Mouse (Mus musculus): ENCODE data around the gene Tnks2. TPM values are rescaled to one million over a fixed set of nuclear protein-coding genes. Genes with fewer than 3 reads are reported as not detected.

Gene Tnks2
- total and polyA plus RNA-seq, 3 experiments = 25.3 to 143 (median 136) TPM

- Histone ChIP-seq H3K27me3 (ENCODE audit: insufficient read depth, low read length) (peaks cover 23% of the 10 kb centered on the region), H3K36me3 (replicated peaks) (no peaks in the 10 kb centered on the region), H3K4me3 (ENCODE audit: low read depth, low read length) (no peak overlapping the region), H3K4me1 (ENCODE audit: insufficient read depth, low read depth, low read length) (no peaks in the 10 kb centered on the region), H3K9me3 (replicated peaks) (no peaks in the 10 kb centered on the region)
- ATAC-seq (ENCODE audit: extremely low read depth, insufficient number of reproducible peaks, low FRiP score, poor library complexity, severe bottlenecking) (no peak), DNase-seq (ENCODE audit: low spot score) (no peak)
- no peak for TF ChIP-seq TAL1 (conservative IDR thresholded peaks at IDR 0.05; ENCODE audit: low read depth, low read length)
Measured at GRCm38 (mm10) chr19:36796931-36797330, 37.1 kb upstream of the Tnks2 start.

GRCm38 (mm10) chr19:36800288-36800687 lies 33.7 kb upstream of the Tnks2 start:
- H3K4me3 ChIP-seq (ENCODE audit: low read depth, low read length) = no peak overlapping the region
- H3K36me3 ChIP-seq (replicated peaks) = no peaks in the 10 kb centered on the region
- DNase-seq (ENCODE audit: low spot score) (no peak), ATAC-seq (ENCODE audit: extremely low read depth, insufficient number of reproducible peaks, low FRiP score, poor library complexity, severe bottlenecking) (no peak)
- peaks cover 17% of the 10 kb centered on the region for H3K27me3 ChIP-seq (ENCODE audit: insufficient read depth, low read length)
- H3K9me3 ChIP-seq (replicated peaks) = no peaks in the 10 kb centered on the region
- no peaks in the 10 kb centered on the region for H3K4me1 ChIP-seq (ENCODE audit: insufficient read depth, low read depth, low read length)
- no peak for TF ChIP-seq TAL1 (conservative IDR thresholded peaks at IDR 0.05; ENCODE audit: low read depth, low read length)
- no peak for TF ChIP-seq GATA1 (IDR thresholded peaks at IDR 0.05; ENCODE audit: borderline replicate concordance, low read length)
- TF ChIP-seq GATA2 (IDR thresholded peaks at IDR 0.05; ENCODE audit: borderline replicate concordance, low read depth, low read length) = no peak
- no peak for TF ChIP-seq CTCF (IDR thresholded peaks at IDR 0.05; ENCODE audit: low read depth, low read length)
- no peak for TF ChIP-seq POLR2AphosphoS5 (IDR thresholded peaks at IDR 0.05; ENCODE audit: insufficient replicate concordance, low read depth, low read length)

GRCm38 (mm10) chr19:36801856-36802641 lies 32.0 kb upstream of the Tnks2 start:
- Histone ChIP-seq H3K27me3 (ENCODE audit: insufficient read depth, low read length) (peaks cover 13% of the 10 kb centered on the region), H3K36me3 (replicated peaks) (no peaks in the 10 kb centered on the region), H3K4me3 (ENCODE audit: low read depth, low read length) (no peak overlapping the region), H3K4me1 (ENCODE audit: insufficient read depth, low read depth, low read length) (no peaks in the 10 kb centered on the region), H3K9me3 (replicated peaks) (no peaks in the 10 kb centered on the region)
- DNase-seq (ENCODE audit: low spot score) = no peak
- TF ChIP-seq GATA1 (IDR thresholded peaks at IDR 0.05; ENCODE audit: borderline replicate concordance, low read length) (no peak), POLR2AphosphoS5 (IDR thresholded peaks at IDR 0.05; ENCODE audit: insufficient replicate concordance, low read depth, low read length) (no peak), TAL1 (conservative IDR thresholded peaks at IDR 0.05; ENCODE audit: low read depth, low read length) (no peak), CTCF (IDR thresholded peaks at IDR 0.05; ENCODE audit: low read depth, low read length) (no peak), GATA2 (IDR thresholded peaks at IDR 0.05; ENCODE audit: borderline replicate concordance, low read depth, low read length) (no peak)
- ATAC-seq (ENCODE audit: extremely low read depth, insufficient number of reproducible peaks, low FRiP score, poor library complexity, severe bottlenecking) = no peak

- ATAC-seq (ENCODE audit: extremely low read depth, insufficient number of reproducible peaks, low FRiP score, poor library complexity, severe bottlenecking) = no peak
Measured at GRCm38 (mm10) chr19:36803403-36803802, 30.6 kb upstream of the Tnks2 start.

GRCm38 (mm10) chr19:36806842-36807241 lies 27.2 kb upstream of the Tnks2 start:
- TF ChIP-seq GATA1 (IDR thresholded peaks at IDR 0.05; ENCODE audit: borderline replicate concordance, low read length) = no peak
- no peak for TF ChIP-seq CTCF (IDR thresholded peaks at IDR 0.05; ENCODE audit: low read depth, low read length)

More at GRCm38 (mm10) chr19:36803403-36803802, 30.6 kb upstream of the Tnks2 start:
- Histone ChIP-seq H3K4me1 (ENCODE audit: insufficient read depth, low read depth, low read length) (no peaks in the 10 kb centered on the region), H3K4me3 (ENCODE audit: low read depth, low read length) (no peak overlapping the region), H3K36me3 (replicated peaks) (no peaks in the 10 kb centered on the region), H3K9me3 (replicated peaks) (no peaks in the 10 kb centered on the region), H3K27me3 (ENCODE audit: insufficient read depth, low read length) (peaks cover 10% of the 10 kb centered on the region)
- TF ChIP-seq GATA2 (IDR thresholded peaks at IDR 0.05; ENCODE audit: borderline replicate concordance, low read depth, low read length) (no peak), CTCF (IDR thresholded peaks at IDR 0.05; ENCODE audit: low read depth, low read length) (no peak), POLR2AphosphoS5 (IDR thresholded peaks at IDR 0.05; ENCODE audit: insufficient replicate concordance, low read depth, low read length) (no peak), TAL1 (conservative IDR thresholded peaks at IDR 0.05; ENCODE audit: low read depth, low read length) (no peak), GATA1 (IDR thresholded peaks at IDR 0.05; ENCODE audit: borderline replicate concordance, low read length) (no peak)
- no peak for DNase-seq (ENCODE audit: low spot score)

GRCm38 (mm10) chr19:36808426-36809105 lies 25.5 kb upstream of the Tnks2 start:
- Histone ChIP-seq H3K9me3 (replicated peaks) (no peaks in the 10 kb centered on the region), H3K4me1 (ENCODE audit: insufficient read depth, low read depth, low read length) (peaks cover 8% of the 10 kb centered on the region), H3K27me3 (ENCODE audit: insufficient read depth, low read length) (peaks cover 3% of the 10 kb centered on the region), H3K36me3 (replicated peaks) (no peaks in the 10 kb centered on the region), H3K4me3 (ENCODE audit: low read depth, low read length) (no peak overlapping the region)
- no peak for ATAC-seq (ENCODE audit: extremely low read depth, insufficient number of reproducible peaks, low FRiP score, poor library complexity, severe bottlenecking)
- DNase-seq (ENCODE audit: low spot score) = no peak
- TF ChIP-seq GATA1 (IDR thresholded peaks at IDR 0.05; ENCODE audit: borderline replicate concordance, low read length) (no peak), POLR2AphosphoS5 (IDR thresholded peaks at IDR 0.05; ENCODE audit: insufficient replicate concordance, low read depth, low read length) (no peak), GATA2 (IDR thresholded peaks at IDR 0.05; ENCODE audit: borderline replicate concordance, low read depth, low read length) (no peak), CTCF (IDR thresholded peaks at IDR 0.05; ENCODE audit: low read depth, low read length) (no peak), TAL1 (conservative IDR thresholded peaks at IDR 0.05; ENCODE audit: low read depth, low read length) (no peak)

More at GRCm38 (mm10) chr19:36806842-36807241, 27.2 kb upstream of the Tnks2 start:
- ATAC-seq (ENCODE audit: extremely low read depth, insufficient number of reproducible peaks, low FRiP score, poor library complexity, severe bottlenecking) = no peak
- Histone ChIP-seq H3K4me1 (ENCODE audit: insufficient read depth, low read depth, low read length) (peaks cover 1% of the 10 kb centered on the region; the same call in 1 of the 2 replicates), H3K4me3 (ENCODE audit: low read depth, low read length) (no peak overlapping the region), H3K9me3 (replicated peaks) (no peaks in the 10 kb centered on the region), H3K36me3 (replicated peaks) (no peaks in the 10 kb centered on the region), H3K27me3 (ENCODE audit: insufficient read depth, low read length) (no peaks in the 10 kb centered on the region)
- no peak for DNase-seq (ENCODE audit: low spot score)

Measured in G1E (cell line).